Mouse (Mus musculus) layer of hippocampus, postnatal 36 days (tissue): ENCODE results near the gene Krtap6-1. TPM values are rescaled to one million over a fixed set of nuclear protein-coding genes. Genes with fewer than 3 reads are reported as not detected.
"Not testable (repeated sequence)": the region's sequence is repeated elsewhere in the genome, so short reads cannot be mapped to it uniquely, and the experiment has no call there.

Experiments used
- DNase-seq, 2 experiments: peaks; one replicate each; pipeline ENCODE4 v3.0.0; 2022
- total RNA-seq, 2 experiments: library from RNA; stranded (reverse); gene quantifications; 2 replicates each; pipeline ENCODE4 v1.2.3; 2021

Krtap6-1 gene
- total RNA-seq, result not detected

DNA sequence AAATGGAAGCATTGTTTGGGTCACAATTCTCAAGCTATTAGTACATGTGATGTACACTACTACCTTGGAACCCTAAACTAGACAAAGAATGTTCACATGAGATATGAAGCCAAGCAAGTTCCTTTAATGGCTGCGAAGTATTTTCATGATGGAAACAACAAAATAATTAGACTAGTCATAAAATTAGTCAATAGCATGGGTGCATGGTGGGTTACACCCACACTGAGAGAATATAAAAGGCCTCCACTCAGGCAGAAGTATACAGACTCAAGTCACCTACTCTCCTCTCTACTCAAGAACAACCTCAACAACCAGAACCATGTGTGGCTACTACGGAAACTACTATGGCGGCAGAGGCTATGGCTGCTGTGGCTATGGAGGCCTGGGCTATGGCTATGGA lies at the start of gene Krtap6-1:
TSS of gene Krtap6-1 (plus strand) at position 301 of the 400 bp plus-strand sequence.
- DNase-seq, result not testable (repeated sequence)

DNA sequence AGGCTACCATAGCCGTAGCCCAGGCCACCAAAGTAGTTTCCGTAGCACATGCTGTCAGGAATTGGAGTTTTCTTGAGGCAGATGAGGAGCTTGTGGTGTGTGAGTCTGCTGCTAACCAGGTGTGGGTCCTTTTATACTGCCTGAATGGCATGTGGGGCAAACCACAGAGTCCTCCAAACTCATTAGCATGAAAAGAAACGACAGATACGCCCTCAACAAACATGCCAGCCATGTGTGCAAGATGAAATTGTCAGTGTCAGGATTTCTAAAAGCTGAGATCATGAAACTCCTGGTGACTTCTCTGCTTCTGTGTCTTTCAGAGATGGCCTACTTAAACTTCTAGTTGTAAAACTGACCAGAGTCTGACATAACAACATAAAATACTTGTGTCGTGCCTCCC lies 20.8 kb upstream of the Krtap6-1 start, which contains the start of gene Krtap22-2:
TSS of gene Krtap22-2 (minus strand) at position 101 of the 400 bp plus-strand sequence.
- DNase-seq, result no peak

DNA sequence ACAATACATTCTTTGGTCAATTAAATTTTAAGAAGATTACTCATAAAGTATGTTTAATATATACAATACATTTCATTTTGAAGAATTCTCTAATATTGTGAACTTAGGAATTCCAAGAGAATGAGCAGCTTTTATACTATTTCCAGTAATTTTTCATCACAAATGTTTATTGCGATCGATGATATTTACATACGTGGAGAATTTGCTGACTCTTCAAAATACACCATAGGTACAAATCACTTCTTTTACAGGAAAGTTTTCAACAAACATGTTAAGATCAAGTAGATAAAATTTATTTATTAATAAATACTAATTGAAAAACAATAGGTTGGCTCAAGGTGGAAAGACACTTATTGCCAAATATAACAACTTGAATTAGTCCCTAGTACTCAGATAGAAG lies 17.5 kb upstream of the Krtap6-1 start:
- no peak for DNase-seq

DNA sequence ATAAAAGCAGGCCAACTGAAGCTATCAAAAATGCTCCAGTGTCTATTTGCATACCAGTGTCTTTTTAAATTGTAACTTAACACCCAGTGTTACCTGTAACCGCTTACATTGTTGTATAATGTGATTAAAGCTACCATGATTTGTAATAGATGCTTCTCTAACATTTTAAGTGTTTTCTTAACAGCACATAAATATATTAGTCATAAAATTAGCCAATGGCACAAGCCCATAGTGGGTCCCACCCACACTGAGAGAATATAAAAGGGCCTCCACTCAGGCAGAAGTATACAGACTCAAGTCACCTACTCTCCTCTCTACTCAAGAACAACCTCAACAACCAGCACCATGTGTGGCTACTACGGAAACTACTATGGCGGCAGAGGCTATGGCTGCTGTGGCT lies 16.5 kb upstream of the Krtap6-1 start, which contains the start of gene Gm10229:
TSS of gene Gm10229 (plus strand) at position 301 of the 400 bp plus-strand sequence.
- not testable (repeated sequence) for DNase-seq

DNA sequence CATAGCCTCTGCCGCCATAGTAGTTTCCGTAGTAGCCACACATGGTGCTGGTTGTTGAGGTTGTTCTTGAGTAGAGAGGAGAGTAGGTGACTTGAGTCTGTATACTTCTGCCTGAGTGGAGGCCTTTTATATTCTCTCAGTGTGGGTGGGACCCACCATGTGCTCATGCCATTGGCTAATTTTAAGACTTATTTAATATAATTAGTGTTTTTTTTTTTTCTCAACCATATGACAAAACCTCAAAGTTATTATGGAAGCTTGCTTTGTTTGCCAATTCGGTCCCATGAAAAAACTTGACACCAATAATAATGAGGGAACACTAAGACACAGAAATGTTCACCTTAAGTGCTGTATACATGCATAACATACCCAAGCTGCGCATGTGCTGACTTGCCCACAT lies 9.9 kb downstream of the Krtap6-1 start, which contains the start of gene Gm10228:
TSS of gene Gm10228 (minus strand) at position 101 of the 400 bp plus-strand sequence.
- DNase-seq, result not testable (repeated sequence)

DNA sequence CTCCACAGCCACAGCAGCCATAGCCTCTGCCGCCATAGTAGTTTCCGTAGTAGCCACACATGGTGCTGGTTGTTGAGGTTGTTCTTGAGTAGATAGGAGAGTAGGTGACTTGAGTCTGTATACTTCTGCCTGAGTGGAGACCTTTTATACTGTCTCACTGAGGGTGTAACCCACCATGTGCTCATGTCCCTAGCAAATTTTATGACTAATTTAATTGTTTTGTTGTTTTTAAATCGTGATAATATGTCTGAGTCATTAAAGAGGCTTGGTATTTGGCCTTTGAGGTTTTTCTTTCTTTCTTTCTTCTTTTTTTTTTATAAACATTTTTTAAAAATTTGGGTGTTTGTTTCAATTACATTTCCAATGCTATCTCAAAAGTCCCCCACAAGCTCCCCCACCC lies 16.3 kb downstream of the Krtap6-1 start, which contains the start of gene Krtap6-5:
TSS of gene Krtap6-5 (minus strand) at position 101 of the 400 bp plus-strand sequence.
- no peak for DNase-seq

DNA sequence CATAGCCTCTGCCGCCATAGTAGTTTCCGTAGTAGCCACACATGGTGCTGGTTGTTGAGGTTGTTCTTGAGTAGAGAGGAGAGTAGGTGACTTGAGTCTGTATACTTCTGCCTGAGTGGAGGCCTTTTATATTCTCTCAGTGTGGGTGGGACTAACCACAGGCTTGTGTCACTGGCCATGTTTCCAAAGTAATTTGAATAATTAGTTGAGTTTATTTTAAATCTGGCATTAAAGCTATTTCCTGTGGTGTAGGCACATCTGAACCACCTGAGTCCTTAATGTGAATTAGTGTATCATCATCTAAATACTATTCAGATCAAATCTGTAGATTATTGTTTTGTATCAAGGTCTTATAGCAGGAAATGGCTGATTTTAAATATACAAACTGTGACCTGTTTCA lies 32.4 kb downstream of the Krtap6-1 start, which contains the start of gene 1110025L11Rik:
TSS of gene 1110025L11Rik (minus strand) at position 101 of the 400 bp plus-strand sequence.
- DNase-seq, result not testable (repeated sequence)

DNA sequence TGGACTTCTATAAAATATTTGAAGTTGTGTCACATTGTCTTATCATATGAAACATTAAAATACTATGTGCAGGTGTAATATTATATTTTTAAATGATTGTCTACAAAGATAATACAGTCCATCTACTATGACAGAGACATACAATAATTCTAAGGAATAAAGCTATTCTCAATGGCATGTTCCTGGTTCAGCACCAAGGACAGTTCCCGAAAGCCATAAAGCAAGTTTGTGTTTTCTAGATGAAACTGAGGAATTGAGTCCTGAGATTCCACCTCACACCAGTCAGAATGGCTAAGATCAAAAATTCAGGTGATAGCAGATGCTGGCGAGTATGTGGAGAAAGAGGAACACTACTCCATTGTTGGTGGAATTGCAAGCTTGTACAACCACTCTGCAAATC lies 39.5 kb downstream of the Krtap6-1 start:
- DNase-seq, result not testable (repeated sequence)

Other genes with a start within 250 kb of the Krtap6-1 start
- gene Gm20741, start 219.5 kb upstream of the Krtap6-1 start, total RNA-seq, result not detected
- gene Krtap15, start 211.5 kb upstream of the Krtap6-1 start, total RNA-seq, result not detected
- not detected for gene Krtap14, start 205.6 kb upstream of the Krtap6-1 start, total RNA-seq
- not detected for gene Krtap19-1, start 162.3 kb upstream of the Krtap6-1 start, total RNA-seq
- gene Krtap19-2, start 157.4 kb upstream of the Krtap6-1 start, total RNA-seq, result not detected
- not detected for gene Krtap19-3, start 153.7 kb upstream of the Krtap6-1 start, total RNA-seq
- not detected for gene Krtap19-4, start 146.6 kb upstream of the Krtap6-1 start, total RNA-seq
- not detected for gene Krtap19-5, start 135.2 kb upstream of the Krtap6-1 start, total RNA-seq
- gene Krtap19-9b, start 99.4 kb upstream of the Krtap6-1 start, total RNA-seq, result not detected
- gene Krtap16-3, start 68.8 kb upstream of the Krtap6-1 start, total RNA-seq, result not detected
- gene Krtap22-2, start 20.9 kb upstream of the Krtap6-1 start, total RNA-seq, result not detected
- not detected for gene Gm10229, start 16.4 kb upstream of the Krtap6-1 start, total RNA-seq
- not detected for gene Gm10228, start 9.8 kb downstream of the Krtap6-1 start, total RNA-seq
- gene Krtap6-5, start 16.2 kb downstream of the Krtap6-1 start, total RNA-seq, result not detected
- gene 1110025L11Rik, start 32.3 kb downstream of the Krtap6-1 start, total RNA-seq, result not detected
- not detected for gene Krtap6-3, start 52.3 kb downstream of the Krtap6-1 start, total RNA-seq
- not detected for gene Gm6358, start 109.2 kb downstream of the Krtap6-1 start, total RNA-seq
- not detected for gene Gm10061, start 119.4 kb downstream of the Krtap6-1 start, total RNA-seq
- gene Gm9789, start 126.3 kb downstream of the Krtap6-1 start, total RNA-seq, result not detected
- gene Gm7735, start 137.8 kb downstream of the Krtap6-1 start, total RNA-seq, result not detected
- not detected for gene 1110057P08Rik, start 143.0 kb downstream of the Krtap6-1 start, total RNA-seq
- not detected for gene Krtap20-2, start 174.2 kb downstream of the Krtap6-1 start, total RNA-seq